Mouse (Mus musculus) erythroblast, embryonic 14.5 days (primary cell): Measurements from ENCODE around the gene Atf6.

Experiments used
- GATA1 ChIP-seq: IDR thresholded peaks from 2 replicates; pipeline ENCODE4 v1.6.1; 2012; ENCODE audit warnings: low read length, inconsistent platforms, mixed read lengths
- TAL1 ChIP-seq: IDR thresholded peaks from 3 replicates; pipeline ENCODE4 v1.6.1; 2012; ENCODE audit warnings: low read length, inconsistent platforms, mixed read lengths

DNA sequence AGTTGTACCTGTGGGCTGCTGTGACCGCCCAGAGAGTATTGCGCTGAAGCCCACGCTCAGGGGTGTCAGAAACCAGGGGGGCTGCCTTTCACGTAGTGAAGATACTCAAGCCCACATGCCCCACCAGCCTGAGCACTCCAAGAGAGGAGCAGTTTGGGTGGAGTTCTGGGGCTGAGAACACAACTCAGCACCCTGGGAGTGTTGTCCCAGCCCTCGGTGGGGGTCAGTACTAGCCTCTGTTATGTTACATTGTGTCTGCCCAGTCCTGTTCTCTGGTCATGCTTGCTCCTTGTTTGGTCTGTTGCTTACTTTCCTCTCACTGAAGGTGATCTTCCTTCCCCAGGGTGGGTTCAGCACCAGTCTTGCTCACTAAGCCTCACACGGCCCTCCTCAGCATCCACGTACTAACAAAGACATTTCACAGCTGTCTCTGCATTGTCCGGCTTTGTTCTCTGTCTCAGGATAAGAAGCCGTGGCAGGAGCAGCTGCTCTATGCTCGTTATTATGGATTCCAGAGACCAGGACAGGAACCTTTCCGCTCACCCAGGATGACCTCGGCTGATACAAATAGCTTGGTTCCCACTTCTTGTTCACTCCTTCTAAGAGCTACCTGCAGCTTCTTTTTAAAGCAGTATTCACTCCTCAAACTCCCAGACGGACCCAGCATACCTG is 209.8 kb downstream of the Atf6 start:
- TF ChIP-seq GATA1 (no peak), TAL1 (no peak)
